Mouse (Mus musculus) kidney, adult 9 months (tissue): Measurements from ENCODE around the gene Bloc1s2.
A peak's percentile ranks its signal among the peaks of the same experiment; 100 is the strongest.
"Not testable (repeated sequence)": the region's sequence is repeated elsewhere in the genome, so short reads cannot be mapped to it uniquely, and the experiment has no call there.

ENCODE experiments used
- DNase-seq: peaks from one replicate; pipeline ENCODE4 v3.0.0; 2022

The Bloc1s2 gene

GRCm38 (mm10) chr19:44121137-44121536 is 25.1 kb downstream of the Bloc1s2 start:
- no peak for DNase-seq

DNA sequence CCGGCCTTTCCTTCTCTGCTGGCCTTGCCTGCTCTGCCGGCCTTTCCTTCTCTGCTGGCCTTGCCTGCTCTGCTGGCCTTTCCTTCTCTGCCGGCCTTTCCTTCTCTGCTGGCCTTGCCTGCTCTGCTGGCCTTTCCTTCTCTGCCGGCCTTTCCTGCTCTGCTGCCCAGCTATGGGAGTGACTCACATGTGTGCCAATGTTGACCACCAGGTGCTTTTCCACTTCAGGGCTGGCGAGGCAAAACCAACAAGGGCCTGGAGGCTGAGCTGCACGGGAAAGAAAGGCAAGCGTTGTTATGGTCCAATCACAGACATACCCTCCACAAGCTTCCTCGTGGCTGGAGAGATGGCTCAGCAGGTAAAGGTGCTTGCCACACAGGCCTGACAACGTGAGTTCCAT is 25.6 kb downstream of the Bloc1s2 start:
- DNase-seq: not testable (repeated sequence)

DNA sequence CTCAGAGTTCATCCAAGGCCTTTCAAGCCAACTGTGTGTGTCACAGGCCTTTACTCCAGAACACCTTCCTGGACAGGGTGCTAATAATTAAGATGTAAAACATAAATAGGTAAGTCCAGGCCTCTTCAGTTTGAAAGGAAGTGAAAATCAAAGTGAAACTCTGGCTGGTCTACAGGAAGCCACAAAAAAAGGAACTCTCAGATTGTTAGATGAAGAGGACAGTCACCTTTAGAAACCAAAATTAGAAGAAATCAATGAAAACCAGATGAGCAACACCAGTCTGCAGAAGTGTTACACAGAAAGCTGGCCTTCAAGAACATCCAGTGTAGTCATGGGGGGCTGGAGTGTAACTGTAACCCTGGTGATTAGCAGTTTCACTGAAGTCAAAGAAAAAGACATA is 28.5 kb downstream of the Bloc1s2 start:
- no peak for DNase-seq

- no peak for DNase-seq
These were observed 34.5 kb downstream of the Bloc1s2 start for GRCm38 (mm10) chr19:44111706-44112105.

DNA sequence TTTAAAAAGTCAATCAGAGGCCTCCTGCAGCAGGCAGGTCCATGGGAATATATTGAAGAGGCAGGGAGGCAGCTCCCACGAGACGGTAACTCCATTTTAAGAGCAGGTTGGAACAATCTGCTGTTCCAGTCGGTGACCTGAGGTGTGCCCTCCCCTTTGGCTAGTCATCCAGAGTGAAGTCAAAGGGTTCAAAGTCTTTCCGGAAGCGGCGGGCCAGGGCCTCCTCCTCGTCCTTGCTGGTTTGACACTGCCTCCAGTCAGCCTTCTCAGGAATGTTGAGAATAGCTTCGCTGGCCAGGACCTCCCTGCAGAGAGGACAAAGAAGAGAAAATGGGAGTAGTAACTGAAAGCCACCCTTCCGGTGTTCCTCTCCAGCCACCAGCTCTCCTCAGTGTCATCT is 35.9 kb downstream of the Bloc1s2 start:
- DNase-seq: peak; percentile 91

DNA sequence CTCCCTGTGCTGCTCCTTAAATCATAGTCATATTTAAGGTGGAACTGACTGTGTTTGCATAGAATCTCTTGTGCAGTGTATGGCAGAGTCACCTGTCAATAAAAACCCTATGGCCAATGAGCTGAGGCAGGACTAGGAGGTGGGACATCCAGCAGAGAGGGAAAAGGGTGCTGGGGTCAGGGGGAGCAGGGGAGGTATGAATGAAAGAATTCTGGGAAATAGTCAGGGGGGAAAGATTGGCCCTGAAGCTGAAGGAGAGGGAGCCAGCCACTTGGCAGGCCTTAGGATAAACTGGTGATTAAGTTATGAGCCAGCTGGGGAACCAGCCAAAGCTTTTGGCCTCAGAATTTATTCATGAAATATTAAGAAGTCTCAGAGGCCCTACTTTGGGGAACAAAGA is 37.2 kb downstream of the Bloc1s2 start:
- DNase-seq: peak; percentile 85

- no peak for DNase-seq
These were observed 38.4 kb downstream of the Bloc1s2 start for GRCm38 (mm10) chr19:44107661-44108521.

DNA sequence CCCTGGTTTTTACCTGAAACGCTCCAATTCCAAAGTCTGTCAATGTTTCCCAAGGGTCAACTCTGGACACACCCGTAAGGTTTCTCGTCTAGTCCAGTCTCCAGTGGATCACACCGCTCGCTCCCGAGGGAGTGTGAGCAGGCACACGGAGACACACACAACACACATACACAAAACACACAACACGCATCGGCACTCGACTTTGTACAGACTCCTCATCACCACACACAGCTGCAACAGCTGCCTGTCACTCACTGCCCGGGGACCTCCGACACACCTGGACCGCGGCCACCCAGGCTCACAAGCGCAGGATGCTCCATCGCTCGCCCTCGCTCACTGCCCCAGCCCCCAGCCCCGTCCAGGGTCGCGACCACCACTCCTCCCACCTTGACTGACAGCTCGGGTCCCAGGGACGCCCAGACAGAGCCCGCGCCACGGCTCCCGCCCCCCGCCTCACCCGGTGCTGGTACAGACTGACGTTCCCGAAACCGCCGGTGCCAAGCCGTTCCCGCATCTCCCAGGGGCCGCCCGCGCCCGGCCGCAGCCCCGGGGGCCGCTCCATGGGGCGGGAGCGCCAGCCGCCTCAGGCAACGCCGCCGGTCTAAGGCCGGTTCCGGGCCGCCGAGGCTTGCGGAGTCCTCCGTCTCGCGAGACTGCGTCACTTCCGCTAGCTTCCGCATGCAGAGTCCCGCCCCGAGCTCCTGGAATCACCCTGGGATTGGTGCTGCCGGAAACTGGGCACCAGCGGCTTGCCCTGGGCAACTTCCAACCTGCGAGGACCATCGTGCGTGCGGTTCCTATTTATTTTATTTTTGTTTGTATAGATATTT is 39.2 kb downstream of the Bloc1s2 start, which contains the start of gene Chuk:
TSS of gene Chuk (minus strand) at position 650 of the 830 bp plus-strand sequence.
- DNase-seq: peak; percentile 97

DNA sequence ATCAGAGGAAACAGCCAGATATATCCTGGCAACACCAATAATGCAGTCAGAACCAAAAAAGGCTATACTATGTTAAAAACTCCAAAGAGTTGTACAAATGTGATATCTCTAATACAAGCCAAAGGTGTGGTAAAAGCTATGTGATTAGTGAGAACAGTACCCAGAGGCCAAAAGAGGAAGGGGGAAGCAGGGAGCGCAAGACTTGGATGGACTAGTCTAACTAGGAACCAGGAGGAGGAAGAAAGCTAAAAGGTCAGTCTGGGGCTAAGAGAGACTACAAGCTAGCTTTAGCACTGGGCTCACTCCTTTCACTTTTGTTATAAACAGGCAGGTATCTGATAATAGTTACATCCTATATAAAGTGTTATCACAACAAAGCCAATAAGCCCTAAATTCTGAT is 41.9 kb downstream of the Bloc1s2 start:
- DNase-seq: no peak

DNA sequence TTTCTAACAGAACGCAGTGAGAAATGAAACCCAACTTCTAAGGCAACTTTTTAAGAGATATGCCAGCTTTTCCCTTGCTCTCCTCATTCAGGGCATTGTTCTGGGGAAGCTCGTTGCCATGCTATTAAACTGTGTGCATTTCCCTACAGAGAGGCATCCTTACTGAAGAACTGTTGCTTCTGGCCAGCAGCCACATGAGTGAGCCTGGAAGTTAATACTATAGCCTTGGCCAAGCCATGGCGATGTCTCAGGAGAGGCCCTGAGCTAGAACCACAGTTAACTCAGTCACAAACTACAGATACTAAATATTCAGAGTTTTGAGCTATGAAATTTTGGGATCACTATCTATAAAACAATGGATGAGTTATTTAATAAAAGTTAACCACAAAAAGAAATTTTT is 43.2 kb downstream of the Bloc1s2 start:
- DNase-seq: no peak

GRCm38 (mm10) chr19:44100840-44101239 is 45.4 kb downstream of the Bloc1s2 start:
- DNase-seq: no peak
